In genomic region chr2:156581244-156581643, GRCm38 (mm10) we compare ENCODE assay signal across 14 mouse cellular contexts. TPM values are rescaled to one million over a fixed set of nuclear protein-coding genes. Genes with fewer than 3 reads are reported as not detected.
DNase-seq lines count a peak whose midpoint lies in the region; ATAC-seq lines count a peak whose summit lies in the region.
"Had no signal": no experiment of that assay in that cellular context is flagged by ENCODE, and none has a peak within 500 bp of the region (broad histone marks: within the 10 kb centered on the region; RNA-seq: fewer than 3 reads in every experiment).

No protein-coding gene starts in this region.

- peak; percentile 45 for DNase-seq in ovary, postnatal 36 days (ENCODE audit: low spot score)
- no peak for DNase-seq in ovary, adult 18-20 months (ENCODE audit: low spot score)
- DNase-seq in layer of hippocampus, adult 11-12 months (ENCODE audit: low spot score), result peak; percentile 82
- DNase-seq in left cerebral cortex, adult 9 months (ENCODE audit: low spot score in 2 of 2), result peak; percentile 82 to 90
- DNase-seq in telencephalon, adult 2 months (ENCODE audit: low read depth, low spot score), result peak; percentile 95
- DNase-seq: cerebellum, adult 11 months; gastrocnemius, postnatal 14 days; kidney, adult 2 months; liver, embryonic 13.5 days; thymus, postnatal 25 days had no signal

- H3K9me3 ChIP-seq in kidney, embryonic 15.5 days (replicated peaks), result no peaks in the 10 kb centered on the region
- H3K9me3 ChIP-seq: liver, embryonic 13.5 days; neural tube, embryonic 13.5 days had no signal

- no peaks in the 10 kb centered on the region for H3K4me1 ChIP-seq in kidney, embryonic 15.5 days
- H3K4me1 ChIP-seq: liver, embryonic 13.5 days had no signal

- no peak for ATAC-seq in kidney, embryonic 15.5 days (replicated peaks; ENCODE audit: low FRiP score)
- ATAC-seq in erythroblast, adult 5-6 weeks (replicated peaks; ENCODE audit: low FRiP score, poor library complexity, severe bottlenecking), result no peak
- ATAC-seq: activated CD4-positive, CD25-positive, alpha-beta regulatory T cell, adult 4 months had no signal

- H3K27ac ChIP-seq in kidney, embryonic 15.5 days, result no peak overlapping the region
- H3K27ac ChIP-seq: liver, embryonic 13.5 days; neural tube, embryonic 13.5 days had no signal

- H3K36me3 ChIP-seq in kidney, embryonic 15.5 days, result no peaks in the 10 kb centered on the region
- H3K36me3 ChIP-seq: liver, embryonic 13.5 days; neural tube, embryonic 13.5 days had no signal

- 66% methylated on average over 10 of the region's 10 CpGs for WGBS in kidney, embryonic 15.5 days

- no peak overlapping the region for H3K4me3 ChIP-seq in kidney, embryonic 15.5 days (replicated peaks)
- H3K4me3 ChIP-seq: liver, embryonic 13.5 days; neural tube, embryonic 13.5 days had no signal

- no peak overlapping the region for H3K4me2 ChIP-seq in kidney, embryonic 15.5 days
- H3K4me2 ChIP-seq: liver, embryonic 13.5 days; neural tube, embryonic 13.5 days had no signal

- peaks cover 6% of the 10 kb centered on the region; the same call in 1 of the 2 replicates for H3K27me3 ChIP-seq in kidney, embryonic 15.5 days

- H3K9ac ChIP-seq in kidney, embryonic 15.5 days, result no peak overlapping the region
- H3K9ac ChIP-seq: liver, embryonic 13.5 days; neural tube, embryonic 13.5 days had no signal

RNA-seq across cellular contexts. Expression of gene Dlgap4, which starts 32.3 kb away (rescaled TPM):
- polyA plus RNA-seq in kidney, embryonic 15.5 days (2015; fragmentation: Nextera tagmentation; extraction: Ambion mirVana), result 60.5 and 70.0 TPM in 2 replicates
- 8.2 and 8.3 TPM in 2 replicates for total RNA-seq in erythroblast, adult 5-6 weeks (2015; ENCODE audit: low replicate concordance)
- 3.8 and 9.0 TPM in 2 replicates for total RNA-seq in erythroblast, adult 5-6 weeks (2017; ENCODE audit: low replicate concordance)

RNA-seq across cellular contexts. Expression of gene Aar2, which starts 33.9 kb away (rescaled TPM):
- 37.5 and 38.0 TPM in 2 replicates for polyA plus RNA-seq in kidney, embryonic 15.5 days (2015; fragmentation: Nextera tagmentation; extraction: Ambion mirVana)
- 1.0 and 2.1 TPM in 2 replicates for total RNA-seq in erythroblast, adult 5-6 weeks (2015; ENCODE audit: low replicate concordance)
- total RNA-seq in erythroblast, adult 5-6 weeks (2017; ENCODE audit: low replicate concordance), result 3.5 and 7.2 TPM in 2 replicates
